Comparison of ENCODE assay signal across 27 mouse cellular contexts in the genomic region with DNA sequence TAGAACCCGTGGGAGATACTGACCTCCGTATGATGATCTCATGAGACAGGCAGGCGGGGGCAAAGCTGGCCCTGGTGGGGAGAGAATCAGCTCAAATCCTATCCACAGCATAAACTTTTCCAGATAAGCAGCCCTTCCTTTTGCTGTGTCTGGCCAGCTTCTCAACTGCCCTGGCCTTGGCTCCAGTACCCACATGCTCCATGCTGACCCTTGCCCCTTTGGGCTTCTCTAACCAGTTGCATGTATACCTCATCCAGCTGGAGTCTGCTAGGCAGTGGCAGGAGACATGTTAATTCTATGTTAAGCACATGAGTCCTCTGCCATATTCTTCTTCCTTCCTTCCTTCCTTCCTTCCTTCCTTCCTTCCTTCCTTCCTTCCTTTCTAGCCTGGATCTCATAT. TPM values are rescaled to one million over a fixed set of nuclear protein-coding genes. Genes with fewer than 3 reads are reported as not detected.
"Had no signal": no experiment of that assay in that cellular context is flagged by ENCODE, and none has a peak within 500 bp of the region (broad histone marks: within the 10 kb centered on the region; RNA-seq: fewer than 3 reads in every experiment).

No protein-coding gene starts in this region.

- H3K36me3 ChIP-seq: heart, embryonic 13.5 days; heart, embryonic 15.5 days; hindbrain, embryonic 13.5 days; hindbrain, embryonic 15.5 days; kidney, embryonic 15.5 days; limb, embryonic 13.5 days; limb, embryonic 15.5 days; liver, embryonic 12.5 days had no signal

- ATAC-seq: hindbrain, postnatal 0 days; intestine, embryonic 16.5 days; liver, embryonic 12.5 days had no signal

- H3K4me2 ChIP-seq: heart, embryonic 11.5 days; heart, embryonic 13.5 days; heart, embryonic 15.5 days; hindbrain, embryonic 13.5 days; hindbrain, embryonic 15.5 days; kidney, embryonic 15.5 days; limb, embryonic 13.5 days; limb, embryonic 15.5 days; liver, embryonic 12.5 days had no signal

- H3K9me3 ChIP-seq: heart, embryonic 13.5 days; heart, embryonic 15.5 days; hindbrain, embryonic 13.5 days; hindbrain, embryonic 15.5 days; kidney, embryonic 15.5 days; limb, embryonic 13.5 days; limb, embryonic 15.5 days; liver, embryonic 12.5 days had no signal

- DNase-seq: gastrocnemius, postnatal 14 days; gastrocnemius, postnatal 36 days; heart, adult 11 months; heart, adult 2 months; heart, postnatal 14 days; heart, postnatal 36 days; kidney, adult 18-20 months; layer of hippocampus, adult 9-11 months; layer of hippocampus, postnatal 36 days; left cerebral cortex, postnatal 4 days; lung, adult 18-20 months had no signal

- H3K27ac ChIP-seq: heart, adult 2 months; heart, embryonic 13.5 days; heart, embryonic 15.5 days; hindbrain, embryonic 13.5 days; hindbrain, embryonic 15.5 days; hindbrain, postnatal 0 days; kidney, embryonic 15.5 days; limb, embryonic 13.5 days; limb, embryonic 15.5 days; liver, embryonic 12.5 days; liver, embryonic 14.5 days had no signal

- H3K9ac ChIP-seq: heart, embryonic 13.5 days; heart, embryonic 15.5 days; hindbrain, embryonic 15.5 days; kidney, embryonic 15.5 days; limb, embryonic 15.5 days; liver, embryonic 12.5 days; liver, embryonic 14.5 days had no signal

- H3K4me3 ChIP-seq: heart, adult 2 months; heart, embryonic 13.5 days; heart, embryonic 15.5 days; hindbrain, embryonic 13.5 days; hindbrain, embryonic 15.5 days; kidney, embryonic 15.5 days; limb, embryonic 13.5 days; limb, embryonic 15.5 days; liver, embryonic 12.5 days had no signal

RNA-seq across cellular contexts. Expression of a gene that starts 6.2 kb away (rescaled TPM):
- total RNA-seq: gastrocnemius, adult 18-20 months; gastrocnemius, postnatal 36 days; heart, postnatal 36 days; hematopoietic stem cell, adult 5-6 weeks had no signal

RNA-seq across cellular contexts. Expression of a gene that starts 6.8 kb away (rescaled TPM):
- total RNA-seq: hematopoietic stem cell, adult 5-6 weeks had no signal
- polyA plus RNA-seq: intestine, embryonic 14.5 days; intestine, embryonic 16.5 days; limb, embryonic 11.5 days had no signal
